Comparison of ENCODE assay signal across 13 mouse cellular contexts in genomic region chr13:45514832-45515422, GRCm38 (mm10). TPM values are rescaled to one million over a fixed set of nuclear protein-coding genes. Genes with fewer than 3 reads are reported as not detected.
DNase-seq lines count a peak whose midpoint lies in the region; ATAC-seq and TF ChIP-seq lines count a peak whose summit lies in the region.
"Had no signal": no experiment of that assay in that cellular context is flagged by ENCODE, and none has a peak within 500 bp of the region (broad histone marks: within the 10 kb centered on the region; RNA-seq: fewer than 3 reads in every experiment).

No protein-coding gene starts in this region.

- WGBS in intestine, embryonic 14.5 days = 30% methylated on average over 8 of the region's 8 CpGs
- 50% methylated on average over 8 of the region's 8 CpGs for WGBS in intestine, postnatal 0 days
- WGBS in lung, embryonic 15.5 days = 30% methylated on average over 8 of the region's 8 CpGs
- WGBS in liver, embryonic 15.5 days (ENCODE audit: insufficient replicate concordance) = 61% methylated on average over 8 of the region's 8 CpGs

- no peaks in the 10 kb centered on the region; the same call in 1 of the 2 replicates for H3K9me3 ChIP-seq in erythroblast, embryonic 14.5 days (ENCODE audit: control insufficient read depth, low read length)
- H3K9me3 ChIP-seq in intestine, embryonic 14.5 days (ENCODE audit: control insufficient read depth, low read length) = no peaks in the 10 kb centered on the region
- no peaks in the 10 kb centered on the region for H3K9me3 ChIP-seq in intestine, postnatal 0 days (ENCODE audit: control insufficient read depth)
- H3K9me3 ChIP-seq in lung, embryonic 15.5 days = no peaks in the 10 kb centered on the region
- H3K9me3 ChIP-seq in liver, embryonic 15.5 days (replicated peaks) = no peaks in the 10 kb centered on the region
- H3K9me3 ChIP-seq: forebrain, embryonic 13.5 days had no signal

- H3K36me3 ChIP-seq in erythroblast, embryonic 14.5 days (ENCODE audit: control insufficient read depth) = peaks cover 100% of the 10 kb centered on the region
- no peaks in the 10 kb centered on the region for H3K36me3 ChIP-seq in intestine, embryonic 14.5 days (ENCODE audit: control insufficient read depth, insufficient read depth, low read length)
- H3K36me3 ChIP-seq in intestine, postnatal 0 days (ENCODE audit: control insufficient read depth, insufficient read depth) = no peaks in the 10 kb centered on the region
- no peaks in the 10 kb centered on the region for H3K36me3 ChIP-seq in lung, embryonic 15.5 days
- peaks cover 71% of the 10 kb centered on the region for H3K36me3 ChIP-seq in liver, embryonic 15.5 days (replicated peaks)

- no peak for TF ChIP-seq CTCF in intestine, postnatal 0 days (IDR thresholded peaks at IDR 0.05; ENCODE audit: low read depth)

- no peak for ATAC-seq in erythroblast, adult 5-6 weeks (replicated peaks; ENCODE audit: low FRiP score, poor library complexity, severe bottlenecking)
- ATAC-seq in intestine, embryonic 14.5 days (replicated peaks; ENCODE audit: low FRiP score, low TSS enrichment, low read depth) = no peak
- ATAC-seq in intestine, postnatal 0 days = no peak
- no peak for ATAC-seq in lung, embryonic 15.5 days (ENCODE audit: borderline replicate concordance, extremely low read depth, low FRiP score, low TSS enrichment)
- ATAC-seq in liver, embryonic 15.5 days (ENCODE audit: insufficient read depth) = no peak
- ATAC-seq: forebrain, embryonic 13.5 days had no signal

- H3K27ac ChIP-seq in intestine, embryonic 14.5 days (ENCODE audit: low read depth) = peak overlapping the region; percentile 54; the same call in 1 of the 2 replicates
- H3K27ac ChIP-seq in intestine, postnatal 0 days (ENCODE audit: low read depth, low read length) = no peak overlapping the region
- peak overlapping the region; percentile 13; the same call in 1 of the 2 replicates for H3K27ac ChIP-seq in lung, embryonic 15.5 days
- peak overlapping the region; percentile 95 for H3K27ac ChIP-seq in liver, embryonic 15.5 days (replicated peaks)
- H3K27ac ChIP-seq: forebrain, embryonic 13.5 days; macrophage had no signal

- intact Hi-C loops in gastrocnemius, postnatal 14 days (cut with DNase I; ENCODE audit: low total_unique reads) = no loop called here

- H3K9ac ChIP-seq in intestine, embryonic 14.5 days (ENCODE audit: low read length) = no peak overlapping the region
- no peak overlapping the region for H3K9ac ChIP-seq in intestine, postnatal 0 days (ENCODE audit: low read depth, low read length)
- H3K9ac ChIP-seq in lung, embryonic 15.5 days = no peak overlapping the region
- H3K9ac ChIP-seq in liver, embryonic 15.5 days = peak overlapping the region; percentile 94; the same call in 1 of the 2 replicates
- H3K9ac ChIP-seq: forebrain, embryonic 13.5 days had no signal

- no peak overlapping the region; the same call in 1 of the 2 replicates for H3K4me2 ChIP-seq in intestine, embryonic 14.5 days (ENCODE audit: low read length)
- no peak overlapping the region for H3K4me2 ChIP-seq in intestine, postnatal 0 days (replicated peaks; ENCODE audit: low read depth)
- no peak overlapping the region for H3K4me2 ChIP-seq in lung, embryonic 15.5 days
- peak overlapping the region; percentile 77 for H3K4me2 ChIP-seq in liver, embryonic 15.5 days
- H3K4me2 ChIP-seq: forebrain, embryonic 13.5 days had no signal

- peaks cover 4% of the 10 kb centered on the region; the same call in 1 of the 2 replicates for H3K27me3 ChIP-seq in erythroblast, embryonic 14.5 days (ENCODE audit: control insufficient read depth)
- H3K27me3 ChIP-seq in intestine, embryonic 14.5 days (replicated peaks; ENCODE audit: control insufficient read depth, insufficient read depth, low read length) = no peaks in the 10 kb centered on the region
- H3K27me3 ChIP-seq in intestine, postnatal 0 days (replicated peaks; ENCODE audit: control insufficient read depth, insufficient read depth, low read length) = no peaks in the 10 kb centered on the region
- H3K27me3 ChIP-seq in lung, embryonic 15.5 days = no peaks in the 10 kb centered on the region
- 0 out of 2 replicates have a peak, but pooled peaks cover 4% of the 10 kb centered on the region for H3K27me3 ChIP-seq in liver, embryonic 15.5 days

- H3K4me1 ChIP-seq in erythroblast, embryonic 14.5 days (ENCODE audit: control insufficient read depth) = peaks cover 97% of the 10 kb centered on the region
- H3K4me1 ChIP-seq in intestine, embryonic 14.5 days (replicated peaks; ENCODE audit: control insufficient read depth, insufficient read depth, low read length) = peaks cover 46% of the 10 kb centered on the region
- peaks cover 13% of the 10 kb centered on the region for H3K4me1 ChIP-seq in intestine, postnatal 0 days (replicated peaks; ENCODE audit: control insufficient read depth, insufficient read depth, low read length)
- H3K4me1 ChIP-seq in lung, embryonic 15.5 days = peaks cover 48% of the 10 kb centered on the region
- H3K4me1 ChIP-seq in liver, embryonic 15.5 days (replicated peaks) = peaks cover 95% of the 10 kb centered on the region

- peak overlapping the region; percentile 30 for H3K4me3 ChIP-seq in erythroblast, embryonic 14.5 days (replicated peaks)
- no peak overlapping the region for H3K4me3 ChIP-seq in intestine, embryonic 14.5 days (ENCODE audit: low read depth, low read length)
- no peak overlapping the region for H3K4me3 ChIP-seq in intestine, postnatal 0 days (ENCODE audit: low read depth, low read length)
- H3K4me3 ChIP-seq in lung, embryonic 15.5 days = no peak overlapping the region
- H3K4me3 ChIP-seq in liver, embryonic 15.5 days (replicated peaks) = 0 out of 2 replicates have a peak overlapping the region, but pooled peaks have one; percentile 1
- H3K4me3 ChIP-seq: forebrain, embryonic 13.5 days had no signal

- peak; percentile 53 for DNase-seq in intestine, embryonic 14.5 days (ENCODE audit: low spot score)
- no peak for DNase-seq in lung, postnatal 10 days
- no peak for DNase-seq in gastrocnemius, postnatal 14 days
- DNase-seq: left cerebral cortex, postnatal 4 days; spleen, adult 18-20 months; thymus, postnatal 25 days had no signal

RNA-seq across cellular contexts. Expression of gene Gmpr, which starts 7.7 kb away (rescaled TPM):
- 229 and 320 TPM in 2 replicates for polyA plus RNA-seq in erythroblast, embryonic 14.5 days (2012)
- total RNA-seq in erythroblast, adult 5-6 weeks (2015; ENCODE audit: low replicate concordance) = 0.96 and 1.3 TPM in 2 replicates
- total RNA-seq in erythroblast, adult 5-6 weeks (2017; ENCODE audit: low replicate concordance) = 2.4 and 4.6 TPM in 2 replicates
- polyA plus RNA-seq in intestine, embryonic 14.5 days (2014; fragmentation: Nextera tagmentation; extraction: Ambion mirVana) = 33.6 and 35.9 TPM in 2 replicates
- polyA plus RNA-seq in intestine, postnatal 0 days (2015; fragmentation: Nextera tagmentation; extraction: Ambion mirVana) = 20.5 and 22.5 TPM in 2 replicates
- 25.6 and 27.9 TPM in 2 replicates for polyA plus RNA-seq in lung, embryonic 15.5 days (2015; fragmentation: Nextera tagmentation; extraction: Ambion mirVana)
- polyA plus RNA-seq in liver, embryonic 15.5 days (2015; fragmentation: Nextera tagmentation; extraction: Ambion mirVana) = 265 and 273 TPM in 2 replicates
- 100 to 1,000 TPM; 135 to 147 TPM for total RNA-seq in gastrocnemius, postnatal 14 days (2021)

Comparison
In these comparisons a context has a peak if more than half of its experiments do, and no peak if none do; other contexts are left out.
1. H3K4me3 ChIP-seq: peak in erythroblast, embryonic 14.5 days (single experiment) and liver, embryonic 15.5 days (single experiment); none in intestine, embryonic 14.5 days (single experiment), intestine, postnatal 0 days (single experiment) and lung, embryonic 15.5 days (single experiment).